Mouse (Mus musculus) myocyte (in vitro differentiated cells): ENCODE measurements at regions not wholly inside any gene's neighbourhood (a gene's known extent, or its start where the extent isn't known, plus 50 kb on each side); places are given as distances from the start of the nearest gene placed in this dataset.

Experiments
- H3K27me3 ChIP-seq: one replicate; pipeline ENCODE4 v1.6.1; 2011; ENCODE audit not compliant: control insufficient read depth, insufficient read depth, insufficient read length
- H3K36me3 ChIP-seq: one replicate; pipeline ENCODE4 v1.6.1; 2011; ENCODE audit not compliant: control insufficient read depth, insufficient read depth
- H3K4me2 ChIP-seq: one replicate; pipeline ENCODE4 v1.6.1; 2011; ENCODE audit warnings: low read depth, control low read depth
- H3K4me3 ChIP-seq: one replicate; pipeline ENCODE4 v1.5.1; 2011; ENCODE audit warnings: mild to moderate bottlenecking, control low read depth, moderate library complexity
- H3K79me2 ChIP-seq: one replicate; pipeline ENCODE4 v1.6.1; 2011; ENCODE audit not compliant: control insufficient read depth, insufficient read depth
- H3ac ChIP-seq: one replicate; pipeline ENCODE4 v1.6.1; 2011; ENCODE audit not compliant: control insufficient read depth, insufficient read length
- CEBPB ChIP-seq: IDR thresholded peaks from 2 replicates; pipeline ENCODE4 v1.6.1; 2011; ENCODE audit warnings: mild to moderate bottlenecking, moderate library complexity; ENCODE audit not compliant: poor library complexity, insufficient read depth, severe bottlenecking
- E2F4 ChIP-seq: IDR thresholded peaks from one replicate; pipeline ENCODE4 v1.6.1; 2011; ENCODE audit warnings: mild to moderate bottlenecking, control low read depth, moderate library complexity; ENCODE audit not compliant: insufficient read depth
- MAX ChIP-seq: IDR thresholded peaks from one replicate; pipeline ENCODE4 v1.6.1; 2011; ENCODE audit warnings: low read depth, mild to moderate bottlenecking, control low read depth
- MYOD1 ChIP-seq, 3 experiments: IDR thresholded peaks; one replicate each; pipeline ENCODE4 v1.6.1; 2011; ENCODE audit warnings: control low read depth in 2 of 3, low read depth in 2 of 3, mild to moderate bottlenecking in 2 of 3, moderate library complexity in 1 of 3; ENCODE audit not compliant: insufficient read length in 2 of 3, control insufficient read depth in 1 of 3
- MYOG ChIP-seq, 3 experiments: IDR thresholded peaks; one replicate each; pipeline ENCODE4 v1.6.1; 2011; ENCODE audit warnings: control low read depth in 2 of 3, low read depth in 2 of 3, mild to moderate bottlenecking in 2 of 3; ENCODE audit not compliant: insufficient read length in 2 of 3, control insufficient read depth in 1 of 3, insufficient read depth in 1 of 3
- POLR2A ChIP-seq: IDR thresholded peaks from one replicate; pipeline ENCODE4 v1.6.1; 2011; ENCODE audit warnings: low read depth, mild to moderate bottlenecking, control low read depth, moderate library complexity; ENCODE audit not compliant: insufficient read length
- POLR2AphosphoS2 ChIP-seq: IDR thresholded peaks from one replicate; pipeline ENCODE4 v1.6.1; 2011; ENCODE audit warnings: low read depth, control low read depth; ENCODE audit not compliant: insufficient read length
- REST ChIP-seq: IDR thresholded peaks from one replicate; pipeline ENCODE4 v1.6.1; 2011; ENCODE audit warnings: mild to moderate bottlenecking, control low read depth, moderate library complexity; ENCODE audit not compliant: insufficient read depth, insufficient read length
- SRF ChIP-seq: IDR thresholded peaks from one replicate; pipeline ENCODE4 v1.6.1; 2011; ENCODE audit warnings: low read depth; ENCODE audit not compliant: control insufficient read depth, insufficient read length
- TCF12 ChIP-seq: IDR thresholded peaks from one replicate; pipeline ENCODE4 v1.6.1; 2011; ENCODE audit warnings: mild to moderate bottlenecking, control low read depth; ENCODE audit not compliant: poor library complexity, insufficient read depth, severe bottlenecking
- TCF3 ChIP-seq: IDR thresholded peaks from one replicate; pipeline ENCODE4 v1.6.1; 2011; ENCODE audit warnings: low read depth, control low read depth; ENCODE audit not compliant: insufficient read length
- USF1 ChIP-seq: IDR thresholded peaks from one replicate; pipeline ENCODE4 v1.6.1; 2011; ENCODE audit warnings: low read depth, mild to moderate bottlenecking, control low read depth, moderate library complexity

DNA sequence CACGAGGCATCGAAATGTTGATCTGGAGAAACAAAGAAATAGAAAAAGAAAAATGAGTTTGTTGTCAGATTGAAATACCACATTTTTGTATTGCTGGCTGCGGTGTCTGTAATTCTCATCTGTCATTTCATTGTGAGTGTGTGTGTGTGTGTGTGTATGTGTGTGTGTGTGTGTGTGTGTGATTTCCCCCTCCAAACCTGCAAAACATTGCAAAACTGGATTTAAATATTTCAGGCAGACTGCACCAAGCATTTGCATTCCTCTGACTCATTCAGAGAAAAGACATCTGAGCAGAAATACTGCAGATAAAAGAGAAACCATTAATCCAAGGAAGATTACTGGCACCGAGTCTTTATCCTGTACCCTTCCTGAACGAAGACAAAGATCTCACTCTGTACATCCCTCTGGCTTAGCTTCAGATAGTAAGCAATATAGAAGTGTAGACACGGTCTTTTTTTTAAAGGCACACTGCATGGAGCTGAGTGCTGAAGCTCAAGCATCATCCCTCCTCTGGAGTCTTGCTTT, 196.1 kb downstream of the Tmem38b start:
- H3K4me3 ChIP-seq: no peak overlapping the region
- no peaks in the 10 kb centered on the region for H3K36me3 ChIP-seq
- no peaks in the 10 kb centered on the region for H3K27me3 ChIP-seq
- H3ac ChIP-seq: no peak overlapping the region
- TF ChIP-seq MAX (no peak), MYOD1 (IDR thresholded peaks at IDR 0.05; ENCODE audit: control insufficient read depth in 1 of 3, insufficient read length in 2 of 3, low read depth in 2 of 3) (no peak), CEBPB (no peak), TCF12 (no peak), REST (no peak), POLR2AphosphoS2 (no peak), SRF (no peak), MYOG (IDR thresholded peaks at IDR 0.05; ENCODE audit: control insufficient read depth in 1 of 3, insufficient read depth in 1 of 3, insufficient read length in 2 of 3, low read depth in 2 of 3) (no peak), POLR2A (no peak), E2F4 (no peak), USF1 (no peak), TCF3 (no peak)
- no peak overlapping the region for H3K4me2 ChIP-seq
- H3K79me2 ChIP-seq: no peaks in the 10 kb centered on the region

DNA sequence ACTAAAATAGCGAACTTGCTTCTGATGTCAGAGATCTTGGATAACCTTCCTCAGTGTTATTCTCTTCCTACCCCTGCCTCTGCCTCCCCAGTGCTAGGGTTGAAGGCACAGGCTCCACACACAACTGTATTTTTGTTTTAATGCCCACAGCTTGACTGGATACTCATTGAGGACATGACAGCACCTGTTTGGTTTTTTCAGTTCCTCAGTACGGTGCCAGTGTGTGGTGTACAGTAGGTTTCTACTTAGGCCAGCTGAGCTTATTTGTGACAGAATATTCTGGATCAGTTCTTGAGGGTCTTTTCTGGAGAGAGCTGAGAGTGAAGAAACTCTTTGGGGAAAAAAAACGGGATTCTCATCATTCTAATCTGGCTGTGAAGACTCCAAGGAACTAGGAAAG, 201.1 kb downstream of the Tmem38b start:
- Histone ChIP-seq H3K4me3 (no peak overlapping the region), H3K36me3 (no peaks in the 10 kb centered on the region), H3K4me2 (no peak overlapping the region), H3ac (no peak overlapping the region), H3K27me3 (no peaks in the 10 kb centered on the region), H3K79me2 (no peaks in the 10 kb centered on the region)
- TF ChIP-seq MYOG (IDR thresholded peaks at IDR 0.05; ENCODE audit: control insufficient read depth in 1 of 3, insufficient read depth in 1 of 3, insufficient read length in 2 of 3, low read depth in 2 of 3) (no peak), MYOD1 (IDR thresholded peaks at IDR 0.05; ENCODE audit: control insufficient read depth in 1 of 3, insufficient read length in 2 of 3, low read depth in 2 of 3) (no peak), POLR2AphosphoS2 (no peak), USF1 (no peak), TCF3 (no peak), SRF (no peak), CEBPB (no peak), MAX (no peak), E2F4 (no peak), TCF12 (no peak), POLR2A (no peak), REST (no peak)

DNA sequence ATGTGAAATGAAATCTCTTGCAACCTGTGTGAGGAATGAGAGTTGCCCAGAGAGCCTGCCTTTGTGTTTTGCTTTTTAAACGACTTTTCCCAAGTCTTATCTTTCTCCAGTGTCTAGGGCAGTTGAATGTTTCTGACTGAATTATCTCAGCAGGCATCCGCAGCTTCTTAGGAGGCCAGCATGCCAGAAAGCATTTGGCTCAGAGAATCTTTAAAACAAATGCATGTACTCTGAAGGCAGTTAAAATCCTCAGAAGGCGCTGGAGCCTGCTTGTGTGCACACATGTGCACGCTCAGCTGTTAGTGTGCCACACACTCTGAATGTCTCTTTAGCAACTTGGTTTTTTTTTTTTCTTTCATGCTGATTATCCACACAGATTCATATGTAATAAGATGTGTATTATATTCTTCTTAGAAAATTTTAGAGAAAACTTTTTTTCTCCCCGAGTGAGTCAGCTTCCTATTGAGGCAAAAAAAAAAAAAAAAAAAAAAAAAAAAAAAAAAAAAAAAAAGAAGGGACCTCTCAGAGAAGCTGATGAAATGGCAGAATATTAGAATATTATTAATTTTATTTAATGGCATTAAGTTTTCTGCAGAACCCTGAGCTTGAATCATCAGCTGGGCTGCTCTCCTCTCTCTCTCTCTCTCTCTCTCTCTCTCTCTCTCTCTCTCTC, 201.9 kb downstream of the Tmem38b start:
- Histone ChIP-seq H3K4me2 (no peak overlapping the region), H3K36me3 (no peaks in the 10 kb centered on the region), H3K27me3 (no peaks in the 10 kb centered on the region), H3ac (no peak overlapping the region), H3K4me3 (no peak overlapping the region), H3K79me2 (no peaks in the 10 kb centered on the region)
- no peak for TF ChIP-seq POLR2AphosphoS2
- no peak for TF ChIP-seq MYOD1 (IDR thresholded peaks at IDR 0.05; ENCODE audit: control insufficient read depth in 1 of 3, insufficient read length in 2 of 3, low read depth in 2 of 3)
- no peak for TF ChIP-seq REST
- no peak for TF ChIP-seq TCF3
- TF ChIP-seq CEBPB: no peak
- TF ChIP-seq E2F4: no peak
- TF ChIP-seq USF1: no peak
- no peak for TF ChIP-seq POLR2A
- no peak for TF ChIP-seq TCF12
- TF ChIP-seq MAX: no peak
- no peak for TF ChIP-seq MYOG (IDR thresholded peaks at IDR 0.05; ENCODE audit: control insufficient read depth in 1 of 3, insufficient read depth in 1 of 3, insufficient read length in 2 of 3, low read depth in 2 of 3)
- TF ChIP-seq SRF: no peak

DNA sequence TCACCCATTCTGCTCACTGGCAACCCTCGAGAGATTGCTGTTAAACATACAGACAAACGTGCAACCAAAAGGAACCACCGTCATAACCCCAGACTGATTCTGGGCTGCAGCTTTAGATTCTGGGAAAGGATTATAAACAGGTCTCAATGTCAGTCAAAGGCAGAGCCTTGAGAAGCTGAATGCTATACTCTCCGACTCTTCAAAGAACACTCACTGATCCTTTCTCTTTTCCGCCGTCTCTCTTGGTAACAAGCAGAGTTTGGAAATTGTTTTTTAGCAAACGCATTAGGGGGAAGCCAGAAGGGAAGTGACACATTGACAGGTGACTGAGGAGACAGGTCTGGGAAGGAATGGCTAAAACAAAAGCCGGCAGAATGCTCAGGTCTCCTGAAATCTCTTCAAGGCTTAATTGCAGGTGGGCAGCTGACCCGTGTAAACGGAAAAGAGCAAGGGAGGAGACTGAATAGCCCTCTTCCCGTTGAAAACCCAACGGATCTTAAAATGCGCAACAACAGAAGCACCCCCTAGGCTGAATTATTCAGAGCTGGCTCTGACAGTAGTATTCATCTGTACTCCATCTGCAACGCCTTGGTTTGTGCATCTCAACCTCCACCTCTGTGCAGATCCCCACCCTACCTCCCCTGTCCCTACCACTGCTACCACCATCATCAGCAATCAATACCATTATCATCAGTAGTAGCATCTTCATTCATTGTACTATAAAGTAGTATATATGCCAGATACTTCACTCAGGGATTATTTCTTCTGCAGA, 219.6 kb downstream of the Tmem38b start:
- no peak overlapping the region for H3ac ChIP-seq
- H3K36me3 ChIP-seq: no peaks in the 10 kb centered on the region
- H3K4me2 ChIP-seq: no peak overlapping the region
- no peaks in the 10 kb centered on the region for H3K79me2 ChIP-seq
- TF ChIP-seq TCF3 (no peak), CEBPB (no peak), REST (no peak), POLR2A (no peak), USF1 (no peak), TCF12 (no peak), MYOD1 (IDR thresholded peaks at IDR 0.05; ENCODE audit: control insufficient read depth in 1 of 3, insufficient read length in 2 of 3, low read depth in 2 of 3) (no peak), E2F4 (no peak), SRF (no peak), MYOG (IDR thresholded peaks at IDR 0.05; ENCODE audit: control insufficient read depth in 1 of 3, insufficient read depth in 1 of 3, insufficient read length in 2 of 3, low read depth in 2 of 3) (no peak), MAX (no peak), POLR2AphosphoS2 (no peak)
- no peak overlapping the region for H3K4me3 ChIP-seq
- peaks cover 4% of the 10 kb centered on the region for H3K27me3 ChIP-seq
